Mouse (Mus musculus) left cerebral cortex, adult 18-20 months (tissue): Measurements from ENCODE around the gene Sirt6. TPM values are rescaled to one million over a fixed set of nuclear protein-coding genes. Genes with fewer than 3 reads are reported as not detected.

ENCODE experiments used
- DNase-seq, 2 experiments: peaks; one replicate each; pipeline ENCODE4 v3.0.0; 2021 to 2022; ENCODE audit warnings: low spot score in 2 of 2, mixed read lengths in 1 of 2
- total RNA-seq, 2 experiments: library from RNA; stranded (reverse); gene quantifications; 2 replicates each; pipeline ENCODE4 v1.2.3; 2021

Sirt6 gene
- total RNA-seq, 2 experiments from 2014 or later = 26.2 to 26.6 TPM

- no peak for DNase-seq
Measured at GRCm38 (mm10) chr10:81626101-81626993, 1.2 kb downstream of the Sirt6 start.

DNA sequence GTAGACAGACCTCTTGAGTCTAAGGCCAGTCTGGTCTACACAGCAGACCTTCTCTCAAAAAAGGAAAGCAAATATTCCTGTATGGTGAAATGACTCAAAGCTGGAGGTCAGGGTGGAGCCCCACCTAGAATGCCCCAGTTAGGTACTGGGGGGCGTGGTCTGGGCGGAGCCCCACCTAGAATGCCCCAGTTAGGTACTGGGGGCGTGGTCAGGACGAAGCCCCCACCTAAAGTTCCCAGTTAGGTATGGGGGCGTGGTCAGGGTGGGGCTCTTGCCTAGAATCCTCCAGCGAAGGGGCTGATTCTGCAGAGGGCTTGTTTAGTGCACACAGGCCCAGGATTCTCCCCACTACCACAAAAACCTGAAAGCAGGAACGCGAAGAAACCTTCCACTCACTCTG, 4.2 kb downstream of the Sirt6 start:
- no peak for DNase-seq

DNA sequence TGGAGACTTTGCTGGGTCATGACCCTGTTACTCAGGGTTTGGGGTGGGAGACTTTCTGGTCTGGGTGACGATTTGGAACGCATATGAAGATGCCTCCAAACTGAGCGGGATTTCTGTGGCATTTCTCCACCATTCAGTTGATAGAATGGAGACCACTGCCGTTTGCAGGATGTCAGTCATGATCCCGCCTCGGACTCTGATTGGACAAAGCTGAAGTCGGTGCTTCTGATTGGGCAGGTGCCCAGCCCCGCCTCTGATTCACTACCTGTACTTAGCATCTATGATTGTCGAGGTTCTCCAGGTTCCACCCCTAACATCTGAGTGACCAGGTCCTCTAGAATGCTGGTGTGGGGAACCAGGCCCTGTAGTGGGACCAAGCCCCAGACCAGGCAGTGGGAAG, 6.8 kb downstream of the Sirt6 start:
- no peak for DNase-seq

- DNase-seq = no peak
Measured at GRCm38 (mm10) chr10:81619976-81620375, 7.6 kb downstream of the Sirt6 start.

DNA sequence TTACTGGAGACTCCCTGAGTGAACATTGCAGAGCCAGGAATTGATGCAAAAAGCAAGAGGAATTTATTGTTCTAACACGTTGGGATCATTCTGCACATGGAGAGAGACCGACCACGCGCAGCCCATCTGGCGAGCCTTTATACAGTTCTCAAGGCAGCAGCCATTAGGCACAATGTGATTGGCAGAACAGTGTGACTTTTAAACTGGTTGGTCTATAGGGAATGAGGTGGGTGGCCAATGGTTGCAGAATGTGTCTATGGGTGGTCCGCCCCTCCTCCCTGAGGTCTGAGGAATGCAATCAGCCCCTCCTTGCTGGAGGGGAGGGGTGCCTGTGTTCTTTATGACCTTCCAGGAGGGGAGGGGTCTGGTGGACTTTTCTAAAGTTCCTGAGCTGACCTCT, 12.1 kb downstream of the Sirt6 start:
- DNase-seq = no peak

GRCm38 (mm10) chr10:81612779-81613178, 14.8 kb downstream of the Sirt6 start:
- no peak for DNase-seq

DNA sequence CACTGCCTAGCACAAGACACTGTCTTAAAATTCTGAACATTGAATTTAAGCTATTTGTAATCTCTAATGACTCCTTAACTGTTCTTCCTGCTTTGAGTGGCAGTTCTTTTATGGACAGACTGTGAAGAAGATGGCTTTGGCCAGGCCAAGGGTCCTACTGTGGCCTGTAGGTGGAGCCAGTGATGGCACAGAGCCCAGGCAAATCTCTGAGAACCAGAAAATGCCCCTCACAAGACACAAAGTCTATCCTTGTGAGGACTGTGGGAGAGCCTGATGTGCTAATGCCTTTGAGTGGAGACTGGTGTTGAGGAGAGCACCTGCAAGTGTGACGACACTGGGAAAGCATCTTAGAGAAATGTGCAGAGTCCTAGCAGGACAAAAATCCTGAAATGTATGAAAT, 19.3 kb downstream of the Sirt6 start:
- no peak for DNase-seq

GRCm38 (mm10) chr10:81605974-81606751, 21.4 kb downstream of the Sirt6 start, which contains the start of gene BC025920:
TSS of gene BC025920 (plus strand) at chr10:81606270.
- peak; percentile 88 to 94 for DNase-seq

DNA sequence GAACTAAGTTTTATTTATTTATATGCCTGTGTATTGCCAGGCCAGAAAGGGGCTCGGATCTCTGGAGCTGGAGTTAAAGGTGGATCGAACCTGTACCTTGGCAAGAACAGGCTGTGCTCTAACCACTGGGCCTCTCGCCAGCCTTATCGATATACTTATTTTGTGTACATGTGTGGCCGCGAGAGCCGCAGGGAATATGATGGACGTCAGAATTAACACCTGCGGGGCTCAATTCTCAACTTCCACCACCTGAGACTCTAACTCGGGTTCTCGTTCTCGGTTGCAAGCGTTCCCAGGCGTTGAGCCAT, 22.0 kb downstream of the Sirt6 start:
- no peak for DNase-seq

GRCm38 (mm10) chr10:81604968-81605665, 22.5 kb downstream of the Sirt6 start:
- DNase-seq = peak; percentile 89 to 90

DNA sequence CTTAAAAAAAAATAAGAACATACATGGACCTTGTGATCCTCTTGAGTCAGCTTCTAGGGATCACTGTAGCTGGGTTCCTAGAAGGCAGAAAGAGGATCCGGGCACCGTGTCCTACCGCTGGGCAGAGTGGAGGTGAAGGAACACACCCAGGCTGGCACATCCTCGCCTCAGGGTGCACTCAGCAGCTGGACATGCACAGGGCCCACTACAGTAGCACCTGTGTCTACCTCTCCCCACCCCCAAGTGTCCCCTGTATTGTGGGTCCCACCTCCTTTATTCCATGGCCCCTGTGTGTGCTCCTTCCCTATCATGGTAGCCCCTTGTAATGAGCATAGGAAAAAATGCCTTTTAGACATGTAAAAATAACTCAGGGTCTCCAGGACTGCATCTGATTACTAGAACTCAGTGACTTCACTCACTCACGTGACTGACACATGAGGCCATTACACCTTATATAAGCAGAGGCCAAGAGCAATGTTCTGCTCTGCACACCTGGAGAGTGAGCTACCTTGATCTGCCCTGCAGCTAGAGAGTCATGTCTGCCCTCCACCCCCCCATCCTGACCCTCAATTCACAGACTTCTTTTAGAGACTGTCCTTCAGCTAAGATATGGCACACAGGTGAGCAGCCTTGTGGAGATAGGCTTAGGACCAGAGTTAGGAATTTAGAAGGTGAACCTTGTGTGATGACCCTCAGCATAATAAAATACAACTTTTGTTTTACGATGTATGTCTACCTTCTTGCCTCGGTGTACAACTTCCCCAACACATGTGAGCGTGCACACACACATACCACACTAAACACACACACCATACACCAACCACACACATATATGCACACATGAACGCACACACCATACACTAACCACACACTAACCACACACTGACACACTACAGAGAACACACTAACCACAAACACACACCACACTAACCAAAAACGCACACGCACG, 23.3 kb downstream of the Sirt6 start:
- no peak for DNase-seq

GRCm38 (mm10) chr10:81602741-81603151, 24.9 kb downstream of the Sirt6 start:
- no peak for DNase-seq

DNA sequence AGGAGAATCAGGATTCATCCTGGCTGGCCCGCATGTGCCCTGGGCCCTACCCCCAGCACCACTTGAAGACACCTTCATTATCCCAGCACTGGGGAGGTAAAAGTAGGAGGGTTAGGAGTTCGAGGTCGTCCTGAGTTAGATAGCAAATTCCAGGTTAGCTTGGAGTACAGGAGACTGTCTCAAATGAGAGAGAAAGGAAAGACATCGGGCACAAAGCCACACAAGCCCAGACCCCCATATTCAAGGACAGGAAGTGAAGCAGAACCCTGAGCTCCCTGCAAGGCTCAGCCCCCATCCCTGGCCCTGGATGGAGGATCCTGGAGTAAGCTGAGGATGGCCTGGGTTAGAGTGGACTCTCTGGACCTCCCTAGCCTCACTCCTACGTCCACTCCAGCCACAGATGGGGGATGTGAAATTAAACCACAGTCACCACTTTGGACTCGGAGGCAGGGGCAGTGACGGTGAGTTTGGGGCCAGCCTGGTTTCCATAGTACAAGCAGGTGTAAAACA, 26.1 kb downstream of the Sirt6 start:
- DNase-seq = no peak

DNA sequence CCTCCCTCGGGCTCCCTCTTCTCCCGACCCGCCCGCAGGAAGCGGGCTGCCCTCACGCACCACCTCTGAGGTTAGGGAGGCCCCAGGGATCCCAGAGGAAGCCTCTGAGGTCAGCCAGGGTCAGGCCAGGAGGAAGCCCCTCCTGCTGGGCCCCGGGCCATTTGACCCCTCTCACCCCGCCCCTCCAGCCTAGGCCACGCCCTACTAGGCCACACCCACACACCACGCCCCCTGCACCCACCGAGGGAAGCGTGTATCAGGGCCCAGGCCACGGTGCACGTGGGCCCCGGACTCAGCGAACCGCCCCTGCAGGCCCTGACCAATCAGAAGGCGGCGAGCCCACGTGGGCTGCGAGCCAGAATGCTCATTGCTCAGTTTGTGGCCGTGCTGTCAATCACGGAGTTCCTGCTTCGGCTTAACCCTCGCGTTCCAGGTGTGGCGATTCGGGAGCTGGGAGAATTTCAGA, 26.8 kb downstream of the Sirt6 start, which contains the start of gene Tle6:
Gene Tle6 (minus strand): TSS at position 336 of the 466 bp plus-strand sequence.
- peak; percentile 90 to 92 for DNase-seq

DNA sequence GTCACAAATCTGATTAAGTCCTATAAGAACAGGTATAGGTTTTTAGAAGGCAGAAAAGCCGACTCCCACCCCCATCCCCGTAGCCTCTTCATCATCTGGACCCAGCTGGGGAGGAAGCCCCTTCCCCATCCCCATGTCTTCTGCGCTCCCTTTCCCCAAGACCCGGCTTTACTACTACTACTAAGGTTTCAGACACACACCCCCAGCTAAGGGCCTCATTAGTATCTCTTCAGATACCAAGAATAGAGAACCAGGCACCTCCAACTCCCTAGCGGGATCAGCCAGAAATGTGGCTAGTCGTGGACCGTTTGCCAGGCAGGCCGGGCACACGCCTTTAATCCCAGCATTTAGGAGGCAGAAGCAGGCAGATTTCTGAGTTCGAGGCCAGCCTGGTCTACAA, 27.5 kb downstream of the Sirt6 start:
- no peak for DNase-seq

DNA sequence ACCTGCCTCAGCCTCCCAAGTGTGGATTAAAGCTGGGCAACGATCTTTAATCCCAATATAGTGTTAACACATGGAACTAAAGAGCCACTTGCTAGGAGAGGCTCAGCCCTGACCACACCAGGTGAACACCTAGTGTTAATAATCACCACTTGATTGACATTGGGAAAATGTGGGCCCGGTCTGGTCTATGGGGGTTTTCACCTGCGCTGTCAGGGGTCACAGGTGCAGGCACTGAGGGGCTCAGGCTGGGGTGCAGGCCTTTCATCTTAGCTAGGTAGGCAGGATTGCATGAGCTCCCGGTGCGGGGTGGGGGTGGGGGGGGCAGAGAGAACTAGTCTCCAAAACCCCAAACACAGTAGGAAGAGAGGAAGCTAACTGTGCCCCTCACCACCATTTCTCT, 28.0 kb downstream of the Sirt6 start:
- DNase-seq = no peak

DNA sequence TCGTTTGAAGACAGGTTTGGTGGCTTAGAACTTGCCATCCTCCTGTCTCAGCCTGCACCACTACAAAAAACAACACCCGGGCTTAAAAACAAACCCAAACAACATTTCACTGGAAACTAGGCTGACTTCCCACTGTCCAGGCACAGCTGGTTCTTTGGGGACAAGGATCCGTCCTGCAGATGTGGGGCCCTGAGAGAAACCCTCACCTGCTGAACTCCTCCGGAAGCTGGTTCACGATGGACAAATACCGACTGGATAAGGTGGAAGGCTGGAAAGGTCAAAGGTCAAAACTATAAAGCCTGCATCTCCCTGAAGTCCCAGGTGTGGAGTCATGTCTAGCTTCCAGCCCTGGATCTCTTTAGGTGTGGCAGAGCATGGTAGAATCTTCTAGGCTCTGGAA, 28.7 kb downstream of the Sirt6 start:
- no peak for DNase-seq

DNA sequence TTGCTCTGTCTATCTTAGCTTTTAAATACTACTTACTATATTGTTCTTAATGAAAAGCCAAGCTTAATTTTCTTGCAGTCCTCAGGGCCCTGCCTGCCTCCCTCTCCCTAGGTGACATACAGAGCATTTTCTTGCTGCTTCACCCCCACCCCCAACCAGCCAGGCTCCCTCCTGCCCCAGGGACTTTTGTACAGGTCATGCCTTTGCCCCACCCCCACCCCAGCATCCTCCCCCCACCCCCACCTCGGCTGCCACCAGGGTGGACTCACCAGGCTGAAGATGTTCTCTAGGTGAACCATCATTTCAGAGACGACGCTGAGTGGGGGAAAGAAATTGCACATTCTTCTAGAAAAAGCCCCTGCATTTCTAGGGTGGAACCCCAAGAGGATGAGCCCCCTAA, 29.3 kb downstream of the Sirt6 start:
- DNase-seq = no peak

DNA sequence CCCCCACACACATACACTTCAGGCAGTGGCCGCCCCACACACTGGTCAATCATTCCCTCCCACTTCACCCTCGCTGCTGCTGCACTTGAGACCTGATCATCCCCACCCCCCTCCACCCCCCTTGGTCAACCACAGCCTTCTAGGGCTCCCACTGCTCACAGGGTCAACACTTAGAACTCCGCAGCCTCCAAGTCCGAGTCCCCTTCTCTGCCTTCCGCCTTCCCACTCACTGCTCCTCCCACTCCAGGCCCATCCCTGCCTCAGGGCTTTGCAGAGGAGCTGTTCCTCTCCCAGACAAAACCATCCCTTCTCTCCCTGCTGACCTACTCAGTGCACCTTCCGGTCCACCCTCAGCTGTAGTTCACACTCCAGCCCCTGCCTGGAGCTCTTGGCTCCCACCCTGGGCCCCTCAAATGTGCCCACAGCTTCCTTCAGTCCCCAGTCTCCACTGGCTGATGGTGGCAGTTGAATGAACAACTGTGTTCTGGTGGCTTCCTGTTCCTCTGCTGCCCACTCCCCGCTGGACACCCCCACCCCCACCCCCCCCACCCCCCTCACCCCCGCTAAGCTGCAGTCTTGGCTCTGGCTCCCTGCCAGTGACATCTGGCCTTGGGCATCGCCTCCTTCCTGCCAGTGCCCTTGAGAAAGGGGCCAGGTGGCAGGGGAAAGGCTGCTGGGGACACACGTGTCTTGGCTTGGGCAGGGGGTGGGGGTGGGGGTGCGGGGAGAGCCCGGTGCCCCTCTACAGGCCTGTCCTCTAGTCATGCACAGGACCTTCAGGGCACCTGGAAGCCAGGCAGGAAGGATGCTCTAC, 30.3 kb downstream of the Sirt6 start:
- peak; percentile 50 to 62 for DNase-seq
